Mouse (Mus musculus) stomach, embryonic 16.5 days (tissue): ENCODE data around the gene Slc38a2. TPM values are rescaled to one million over a fixed set of nuclear protein-coding genes. Genes with fewer than 3 reads are reported as not detected.

ENCODE experiments used
- ATAC-seq: fragments of 200-750 bp; cut with Nextera tagmentation; 2 replicates; pipeline ENCODE4 v1.8.0; 2017; ENCODE audit warnings: moderate number of reproducible peaks, moderate TSS enrichment; ENCODE audit not compliant: insufficient read depth, low FRiP score
- H3K27ac ChIP-seq: fragments of 300-500 bp; sonication (generic); 2 replicates; pipeline ENCODE4 v1.5.1; 2014; ENCODE audit warnings: low read length
- H3K27me3 ChIP-seq: fragments of 300-500 bp; sonication (generic); 2 replicates; pipeline ENCODE4 v1.6.1; 2014; ENCODE audit warnings: low read length, control low read depth, mixed read lengths; ENCODE audit not compliant: control insufficient read depth, insufficient read depth
- H3K36me3 ChIP-seq: fragments of 300-500 bp; sonication (generic); 2 replicates; pipeline ENCODE4 v1.6.1; 2014; ENCODE audit warnings: low read length; ENCODE audit not compliant: control insufficient read depth, insufficient read depth
- H3K4me1 ChIP-seq: fragments of 300-500 bp; sonication (generic); 2 replicates; pipeline ENCODE4 v1.6.1; 2014; ENCODE audit warnings: low read length, control low read depth, mixed read lengths; ENCODE audit not compliant: control insufficient read depth, insufficient read depth
- H3K4me2 ChIP-seq: fragments of 300-500 bp; sonication (generic); 2 replicates; pipeline ENCODE4 v1.6.1; 2014; ENCODE audit warnings: low read depth, low read length, mixed read lengths
- H3K4me3 ChIP-seq: fragments of 300-500 bp; sonication (generic); replicated peaks from 2 replicates; pipeline ENCODE4 v1.5.1; 2014; ENCODE audit warnings: mild to moderate bottlenecking, low read length
- H3K9ac ChIP-seq: fragments of 300-500 bp; sonication (generic); 2 replicates; pipeline ENCODE4 v1.6.1; 2014; ENCODE audit warnings: low read length
- H3K9me3 ChIP-seq: fragments of 300-500 bp; sonication (generic); replicated peaks from 2 replicates; pipeline ENCODE4 v1.6.1; 2016; ENCODE audit warnings: low read length, control low read depth; ENCODE audit not compliant: control insufficient read depth
- WGBS: fragments of 180-500 bp; shearing (Covaris S2); extraction: QIAGEN DNeasy Blood & Tissue Kit; methylation state at CpG from one replicate; pipeline ENCODE4 v1.1.7; 2014; 5-methylcytosine and 5-hydroxymethylcytosine counted together
- polyA plus RNA-seq: library from polyadenylated mRNA; unstranded; fragments of >200 nt; fragmentation: Nextera tagmentation; extraction: Ambion mirVana; gene quantifications from 2 replicates; pipeline ENCODE4 v1.2.1, GENCODE M21; 2015

Gene Slc38a2
- 132 and 133 TPM in 2 replicates for polyA plus RNA-seq

- Histone ChIP-seq H3K4me2 (peak within 1 kb of the TSS; percentile 81), H3K4me1 (peaks cover 26% of the 10 kb centered on the region), H3K9me3 (no peaks in the 10 kb centered on the region), H3K27me3 (no peaks in the 10 kb centered on the region), H3K27ac (peak within 1 kb of the TSS; percentile 99), H3K9ac (peak within 1 kb of the TSS; percentile 99), H3K4me3 (peak within 1 kb of the TSS; percentile 89), H3K36me3 (peaks cover 14% of the 10 kb centered on the region)
- ATAC-seq, result peak; percentile 87
- under 1% methylated on average over 66 of the region's 76 CpGs for WGBS
These were observed at the start of gene Slc38a2 for GRCm38 (mm10) chr15:96699521-96700511. Gene Slc38a2 (minus strand): TSS chr15:96699730.

- no peak overlapping the region for H3K4me2 ChIP-seq
- WGBS, result 67% methylated on average over 10 of the region's 10 CpGs
- H3K27ac ChIP-seq, result no peak overlapping the region; the same call in 1 of the 2 replicates
These were observed 49.6 kb upstream of the Slc38a2 start for GRCm38 (mm10) chr15:96749101-96749500.

GRCm38 (mm10) chr15:96747551-96747950 is 48.0 kb upstream of the Slc38a2 start:
- H3K4me3 ChIP-seq, result no peak overlapping the region
- H3K27ac ChIP-seq, result no peak overlapping the region
- 61% methylated on average over 11 of the region's 11 CpGs for WGBS
- no peak for ATAC-seq
- H3K36me3 ChIP-seq, result no peaks in the 10 kb centered on the region
- H3K4me1 ChIP-seq, result peaks cover 12% of the 10 kb centered on the region
- H3K4me2 ChIP-seq, result no peak overlapping the region
- no peak overlapping the region for H3K9ac ChIP-seq
- H3K27me3 ChIP-seq, result no peaks in the 10 kb centered on the region
- H3K9me3 ChIP-seq, result no peaks in the 10 kb centered on the region

More at GRCm38 (mm10) chr15:96749101-96749500, 49.6 kb upstream of the Slc38a2 start:
- H3K4me3 ChIP-seq, result no peak overlapping the region
- H3K36me3 ChIP-seq, result no peaks in the 10 kb centered on the region
- no peak for ATAC-seq
- H3K4me1 ChIP-seq, result peaks cover 3% of the 10 kb centered on the region; the same call in 1 of the 2 replicates
- no peaks in the 10 kb centered on the region for H3K9me3 ChIP-seq
- H3K27me3 ChIP-seq, result no peaks in the 10 kb centered on the region
- no peak overlapping the region for H3K9ac ChIP-seq

DNA sequence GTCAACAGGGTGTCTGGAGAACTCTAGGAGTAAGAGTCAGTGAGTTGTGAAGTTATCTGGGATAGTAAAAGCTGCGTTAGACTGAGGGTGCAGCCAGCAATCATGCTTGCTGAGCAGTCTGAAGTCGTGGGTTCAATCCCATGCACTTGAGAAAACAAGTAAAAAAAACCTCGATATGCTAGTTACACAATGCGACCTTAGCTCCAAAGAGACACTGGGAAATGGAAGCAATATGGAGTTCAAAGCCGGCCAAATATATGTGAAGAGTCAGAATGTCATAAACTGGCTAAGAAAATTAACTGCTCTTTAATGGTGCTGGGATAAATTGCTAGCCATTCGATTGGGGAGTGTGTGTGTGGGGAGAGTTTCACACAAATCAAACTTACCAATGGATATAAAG is 47.5 kb upstream of the Slc38a2 start:
- Histone ChIP-seq H3K36me3 (no peaks in the 10 kb centered on the region), H3K27ac (no peak overlapping the region), H3K9me3 (no peaks in the 10 kb centered on the region), H3K4me1 (peaks cover 12% of the 10 kb centered on the region), H3K27me3 (no peaks in the 10 kb centered on the region), H3K9ac (no peak overlapping the region), H3K4me3 (no peak overlapping the region), H3K4me2 (no peak overlapping the region)
- no peak for ATAC-seq
- 79% methylated on average over 6 of the region's 6 CpGs for WGBS

- 93% methylated on average over 1 of the region's 1 CpGs for WGBS
- ATAC-seq, result no peak
- no peaks in the 10 kb centered on the region for H3K27me3 ChIP-seq
- H3K4me1 ChIP-seq, result peaks cover 12% of the 10 kb centered on the region
- H3K36me3 ChIP-seq, result no peaks in the 10 kb centered on the region
- H3K9me3 ChIP-seq, result no peaks in the 10 kb centered on the region
- H3K27ac ChIP-seq, result no peak overlapping the region
- no peak overlapping the region for H3K4me3 ChIP-seq
- H3K4me2 ChIP-seq, result no peak overlapping the region
- H3K9ac ChIP-seq, result no peak overlapping the region
These were observed 45.8 kb upstream of the Slc38a2 start for GRCm38 (mm10) chr15:96745299-96745698.

- H3K27ac ChIP-seq, result no peak overlapping the region
- WGBS, result 92% methylated on average over 5 of the region's 5 CpGs
These were observed 45.4 kb upstream of the Slc38a2 start for GRCm38 (mm10) chr15:96744882-96745296.

DNA sequence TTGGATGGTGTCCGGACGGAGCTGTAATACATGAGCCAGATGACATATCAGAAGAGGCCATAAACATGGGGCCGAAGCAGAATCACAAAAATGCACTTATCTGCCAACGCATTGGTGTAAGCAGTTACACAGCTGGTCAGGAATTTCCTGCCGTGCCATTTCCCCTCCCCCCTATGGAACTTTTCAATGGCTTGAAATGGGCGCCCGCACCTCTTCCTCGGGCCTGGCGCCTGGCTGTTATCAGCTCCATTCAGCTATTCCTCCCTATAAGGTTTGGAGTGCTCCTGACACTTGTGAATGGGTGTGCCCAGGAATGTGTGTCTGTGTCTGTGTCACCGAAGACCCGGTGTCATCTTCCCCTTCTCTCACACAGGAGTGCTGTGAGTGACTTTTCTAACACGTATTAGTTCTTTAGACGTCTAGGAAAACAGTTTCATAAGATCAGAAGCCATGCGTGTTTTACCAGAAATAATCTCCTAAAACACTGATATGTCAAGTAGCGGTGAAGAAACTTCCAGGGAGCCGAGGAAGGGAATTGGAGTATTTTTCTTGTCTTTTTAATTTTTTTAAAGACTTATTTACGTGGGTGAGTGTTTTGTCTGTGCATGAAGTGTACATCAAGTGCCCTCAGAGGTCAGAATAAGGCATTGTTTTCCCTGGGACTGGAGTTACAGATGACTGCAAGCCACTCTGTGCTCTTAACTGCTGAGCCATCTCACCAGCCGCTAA is 44.8 kb upstream of the Slc38a2 start:
- 61% methylated on average over 18 of the region's 18 CpGs for WGBS
- Histone ChIP-seq H3K4me2 (no peak overlapping the region), H3K4me1 (peaks cover 12% of the 10 kb centered on the region), H3K9me3 (no peaks in the 10 kb centered on the region), H3K27ac (no peak overlapping the region), H3K27me3 (no peaks in the 10 kb centered on the region), H3K9ac (no peak overlapping the region; the same call in 1 of the 2 replicates), H3K4me3 (no peak overlapping the region), H3K36me3 (no peaks in the 10 kb centered on the region)
- 0 out of 2 replicates have a peak, but pooled peaks have one; percentile 33 for ATAC-seq

More at GRCm38 (mm10) chr15:96744882-96745296, 45.4 kb upstream of the Slc38a2 start:
- Histone ChIP-seq H3K4me1 (peaks cover 12% of the 10 kb centered on the region), H3K9ac (no peak overlapping the region), H3K4me2 (no peak overlapping the region), H3K36me3 (no peaks in the 10 kb centered on the region), H3K4me3 (no peak overlapping the region), H3K9me3 (no peaks in the 10 kb centered on the region), H3K27me3 (no peaks in the 10 kb centered on the region)
- no peak for ATAC-seq

GRCm38 (mm10) chr15:96743257-96743656 is 43.7 kb upstream of the Slc38a2 start:
- H3K4me2 ChIP-seq, result no peak overlapping the region

More at GRCm38 (mm10) chr15:96743257-96743656, 43.7 kb upstream of the Slc38a2 start:
- WGBS, result 49% methylated on average over 6 of the region's 6 CpGs
- Histone ChIP-seq H3K27me3 (no peaks in the 10 kb centered on the region), H3K4me1 (peaks cover 12% of the 10 kb centered on the region), H3K36me3 (no peaks in the 10 kb centered on the region), H3K4me3 (no peak overlapping the region), H3K9ac (no peak overlapping the region), H3K9me3 (no peaks in the 10 kb centered on the region), H3K27ac (peak overlapping the region; percentile 65; the same call in 1 of the 2 replicates)
- ATAC-seq, result peak; percentile 79
